Mouse (Mus musculus) small intestine, adult 2 months (tissue): Measurements from ENCODE around the gene Amfr.

Experiments
- CTCF ChIP-seq: fragments of 200-500 bp; IDR thresholded peaks from 2 replicates; pipeline ENCODE4 v1.5.1; 2012; ENCODE audit warnings: low read depth, mild to moderate bottlenecking, control low read depth, inconsistent platforms, low read length, moderate library complexity, mixed read lengths; ENCODE audit not compliant: insufficient replicate concordance, insufficient read length; ENCODE audit errors: extremely low read depth
- POLR2A ChIP-seq: fragments of 200-500 bp; IDR thresholded peaks from 2 replicates; pipeline ENCODE4 v1.6.1; 2012; ENCODE audit warnings: low read depth, mild to moderate bottlenecking, control low read depth, inconsistent platforms, low read length, moderate library complexity

- TF ChIP-seq CTCF: no peak
- no peak for TF ChIP-seq POLR2A
Measured at GRCm38 (mm10) chr8:93925513-93925912, 87.1 kb downstream of the Amfr start.
